Comparison of ENCODE assay signal across 22 mouse cellular contexts in genomic region chrX:141315795-141316194, GRCm38 (mm10).
DNase-seq lines count a peak whose midpoint lies in the region; ATAC-seq and TF ChIP-seq lines count a peak whose summit lies in the region.
"Had no signal": no experiment of that assay in that cellular context is flagged by ENCODE, and none has a peak within 500 bp of the region (broad histone marks: within the 10 kb centered on the region; RNA-seq: fewer than 3 reads in every experiment).

No protein-coding gene starts in this region.

- no peaks in the 10 kb centered on the region for H3K9me3 ChIP-seq in kidney, embryonic 15.5 days (replicated peaks)
- no peaks in the 10 kb centered on the region for H3K9me3 ChIP-seq in lung, embryonic 14.5 days (ENCODE audit: low read depth, low read length)
- H3K9me3 ChIP-seq: embryonic facial prominence, embryonic 12.5 days; forebrain, embryonic 12.5 days; G1E; heart, embryonic 12.5 days; hindbrain, embryonic 10.5 days had no signal

- no peak for ATAC-seq in kidney, embryonic 15.5 days (replicated peaks; ENCODE audit: low FRiP score)
- no peak for ATAC-seq in lung, embryonic 14.5 days (ENCODE audit: insufficient read depth)
- ATAC-seq: CD4-positive, CD25-positive, alpha-beta regulatory T cell, adult 4 months; forebrain, embryonic 16.5 days had no signal

- TF ChIP-seq CTCF in lung, embryonic 14.5 days (IDR thresholded peaks at IDR 0.05; ENCODE audit: low read depth): no peak

- no peak for DNase-seq in kidney, adult 18-20 months
- peak; percentile 51 for DNase-seq in lung, embryonic 14.5 days
- no peak for DNase-seq in lung, postnatal 4 days
- peak; percentile 28 for DNase-seq in adipocyte (ENCODE audit: low spot score)
- peak; percentile 6 for DNase-seq in kidney, postnatal 10 days
- DNase-seq in layer of hippocampus, adult 9-11 months: no peak
- DNase-seq: adrenal gland, postnatal 10 days; B cell, adult 2 months; cerebellum, adult 11-12 months; cerebellum, adult 9-10 months; cerebellum, postnatal 25 days; gastrocnemius, postnatal 10 days; heart, adult 2 months had no signal

- 0 out of 2 replicates have a peak overlapping the region, but pooled peaks have one; percentile 41 for H3K27ac ChIP-seq in kidney, embryonic 15.5 days
- no peak overlapping the region for H3K27ac ChIP-seq in lung, embryonic 14.5 days (ENCODE audit: low read depth)
- H3K27ac ChIP-seq: embryonic facial prominence, embryonic 12.5 days; forebrain, embryonic 12.5 days; heart, adult 2 months; hindbrain, embryonic 10.5 days; hindbrain, embryonic 14.5 days had no signal

- WGBS in kidney, embryonic 15.5 days: 39% methylated on average over 3 of the region's 3 CpGs
- WGBS in lung, embryonic 14.5 days: 16% methylated on average over 3 of the region's 3 CpGs

- peaks cover 40% of the 10 kb centered on the region for H3K27me3 ChIP-seq in kidney, embryonic 15.5 days
- no peaks in the 10 kb centered on the region for H3K27me3 ChIP-seq in lung, embryonic 14.5 days (ENCODE audit: insufficient read depth, low read length)
- H3K27me3 ChIP-seq: heart, embryonic 12.5 days had no signal

- H3K4me1 ChIP-seq in kidney, embryonic 15.5 days: 0 out of 2 replicates have a peak, but pooled peaks cover 2% of the 10 kb centered on the region
- peaks cover 3% of the 10 kb centered on the region; the same call in 1 of the 2 replicates for H3K4me1 ChIP-seq in lung, embryonic 14.5 days (ENCODE audit: insufficient read depth)
- H3K4me1 ChIP-seq: embryonic facial prominence, embryonic 12.5 days; forebrain, embryonic 12.5 days; heart, embryonic 12.5 days; hindbrain, embryonic 10.5 days had no signal

- H3K4me2 ChIP-seq in kidney, embryonic 15.5 days: no peak overlapping the region
- H3K4me2 ChIP-seq in lung, embryonic 14.5 days: no peak overlapping the region
- H3K4me2 ChIP-seq: embryonic facial prominence, embryonic 12.5 days; forebrain, embryonic 12.5 days; heart, embryonic 12.5 days; hindbrain, embryonic 14.5 days had no signal

- no peaks in the 10 kb centered on the region for H3K36me3 ChIP-seq in kidney, embryonic 15.5 days
- no peaks in the 10 kb centered on the region for H3K36me3 ChIP-seq in lung, embryonic 14.5 days (ENCODE audit: insufficient read depth)
- H3K36me3 ChIP-seq: embryonic facial prominence, embryonic 12.5 days; forebrain, embryonic 12.5 days; G1E; heart, embryonic 12.5 days; hindbrain, embryonic 10.5 days had no signal

- no peak overlapping the region for H3K4me3 ChIP-seq in kidney, embryonic 15.5 days (replicated peaks)
- H3K4me3 ChIP-seq in lung, embryonic 14.5 days (ENCODE audit: low read depth, low read length): no peak overlapping the region
- H3K4me3 ChIP-seq: embryonic facial prominence, embryonic 12.5 days; forebrain, embryonic 12.5 days; heart, adult 2 months; heart, embryonic 12.5 days; hindbrain, embryonic 10.5 days had no signal

- H3K9ac ChIP-seq in kidney, embryonic 15.5 days: no peak overlapping the region
- no peak overlapping the region for H3K9ac ChIP-seq in lung, embryonic 14.5 days
- H3K9ac ChIP-seq: embryonic facial prominence, embryonic 12.5 days; forebrain, embryonic 12.5 days; heart, embryonic 12.5 days; hindbrain, embryonic 14.5 days had no signal

Comparison
In these comparisons a context has a peak if more than half of its experiments do, and no peak if none do; other contexts are left out.
1. DNase-seq: peak in lung, embryonic 14.5 days (single experiment), adipocyte (single experiment) and kidney, postnatal 10 days (single experiment); none in kidney, adult 18-20 months (single experiment), lung, postnatal 4 days (0 of 2) and layer of hippocampus, adult 9-11 months (single experiment).